Mouse (Mus musculus) kidney, adult 11 months (tissue): ENCODE measurements around the gene Ccdc24.

Experiments used
- DNase-seq: peaks from one replicate; pipeline ENCODE4 v3.0.0; 2022

Gene Ccdc24

GRCm38 (mm10) chr4:117872471-117872886 is at the start of gene Ccdc24:
Gene Ccdc24 (minus strand): TSS chr4:117872557.
- DNase-seq, result peak; percentile 43

- DNase-seq, result no peak
These were observed 49.0 kb upstream of the Ccdc24 start for GRCm38 (mm10) chr4:117921358-117921757.

- DNase-seq, result no peak
These were observed 46.4 kb upstream of the Ccdc24 start for GRCm38 (mm10) chr4:117918762-117919161.

GRCm38 (mm10) chr4:117918261-117918660 is 45.9 kb upstream of the Ccdc24 start:
- DNase-seq, result no peak

- no peak for DNase-seq
These were observed 45.5 kb upstream of the Ccdc24 start for GRCm38 (mm10) chr4:117917847-117918246.

- DNase-seq, result no peak
These were observed 45.0 kb upstream of the Ccdc24 start for GRCm38 (mm10) chr4:117917402-117917801.

GRCm38 (mm10) chr4:117916386-117916785 is 44.0 kb upstream of the Ccdc24 start:
- DNase-seq, result no peak

- no peak for DNase-seq
These were observed 43.2 kb upstream of the Ccdc24 start for GRCm38 (mm10) chr4:117915489-117916105.

GRCm38 (mm10) chr4:117914591-117915442 is 42.5 kb upstream of the Ccdc24 start, which contains the start of gene Ipo13:
Gene Ipo13 (minus strand): TSS chr4:117914999.
- DNase-seq, result peak; percentile 92

- DNase-seq, result no peak
These were observed 41.7 kb upstream of the Ccdc24 start for GRCm38 (mm10) chr4:117914031-117914430.

GRCm38 (mm10) chr4:117913421-117913820 is 41.1 kb upstream of the Ccdc24 start:
- DNase-seq, result peak; percentile 70

GRCm38 (mm10) chr4:117912685-117913273 is 40.4 kb upstream of the Ccdc24 start:
- DNase-seq, result no peak

GRCm38 (mm10) chr4:117912131-117912561 is 39.8 kb upstream of the Ccdc24 start:
- no peak for DNase-seq

GRCm38 (mm10) chr4:117908834-117909453 is 36.6 kb upstream of the Ccdc24 start:
- no peak for DNase-seq

GRCm38 (mm10) chr4:117906196-117906595 is 33.8 kb upstream of the Ccdc24 start:
- DNase-seq, result no peak

- no peak for DNase-seq
These were observed 32.4 kb upstream of the Ccdc24 start for GRCm38 (mm10) chr4:117904761-117905160.

GRCm38 (mm10) chr4:117904094-117904493 is 31.7 kb upstream of the Ccdc24 start:
- no peak for DNase-seq

GRCm38 (mm10) chr4:117898111-117898510 is 25.8 kb upstream of the Ccdc24 start:
- no peak for DNase-seq

GRCm38 (mm10) chr4:117896031-117896430 is 23.7 kb upstream of the Ccdc24 start:
- no peak for DNase-seq

GRCm38 (mm10) chr4:117895339-117895738 is 23.0 kb upstream of the Ccdc24 start:
- no peak for DNase-seq

GRCm38 (mm10) chr4:117894601-117895000 is 22.2 kb upstream of the Ccdc24 start:
- DNase-seq, result no peak

- DNase-seq, result no peak
These were observed 21.0 kb upstream of the Ccdc24 start for GRCm38 (mm10) chr4:117893376-117893775.

- peak; percentile 87 for DNase-seq
These were observed 19.4 kb upstream of the Ccdc24 start, which contains the start of gene Dph2 for GRCm38 (mm10) chr4:117891738-117892161. Gene Dph2 (minus strand): TSS chr4:117892032.
